Mouse (Mus musculus): Measurements from ENCODE around the gene Dusp7. TPM values are rescaled to one million over a fixed set of nuclear protein-coding genes. Genes with fewer than 3 reads are reported as not detected.

The Dusp7 gene
- polyA plus RNA-seq, 1 experiment from 2014 or later, result 17.0 TPM

DNA sequence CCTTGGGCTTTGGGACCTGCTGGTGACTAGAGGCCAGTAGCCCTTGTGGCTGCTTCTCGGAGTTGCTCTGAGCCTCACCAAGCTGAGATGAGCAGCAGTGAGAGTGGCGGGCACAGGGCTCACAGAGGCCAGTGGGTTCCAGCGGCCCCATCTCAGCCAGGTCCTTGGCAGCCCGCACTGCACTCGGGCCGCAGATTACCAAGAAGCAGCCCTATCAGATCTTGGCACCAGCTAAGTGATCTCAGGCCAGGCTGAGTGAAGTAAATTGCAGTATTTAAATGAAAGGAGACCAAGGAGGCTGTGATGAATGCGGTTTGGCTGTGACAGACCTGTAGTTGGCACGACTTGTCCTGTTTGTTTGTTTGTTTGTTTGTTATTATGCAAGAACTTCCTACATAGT, 25.1 kb downstream of the Dusp7 start:
- WGBS, result 91% methylated on average over 8 of the region's 8 CpGs
- Histone ChIP-seq H3K36me3 (ENCODE audit: control insufficient read depth, insufficient read depth, low read length) (no peaks in the 10 kb centered on the region), H3K9me3 (ENCODE audit: control insufficient read depth, low read length) (no peaks in the 10 kb centered on the region), H3K9ac (ENCODE audit: low read length) (no peak overlapping the region), H3K4me3 (ENCODE audit: low read depth, low read length) (no peak overlapping the region), H3K4me1 (ENCODE audit: control insufficient read depth, insufficient read depth, low read length) (peaks cover 8% of the 10 kb centered on the region), H3K27ac (ENCODE audit: low read depth, low read length) (no peak overlapping the region), H3K4me2 (no peak overlapping the region), H3K27me3 (ENCODE audit: control insufficient read depth, insufficient read depth, low read length) (no peaks in the 10 kb centered on the region)
- ATAC-seq (ENCODE audit: low FRiP score) (no peak), DNase-seq (ENCODE audit: low spot score, missing footprints) (no peak)

DNA sequence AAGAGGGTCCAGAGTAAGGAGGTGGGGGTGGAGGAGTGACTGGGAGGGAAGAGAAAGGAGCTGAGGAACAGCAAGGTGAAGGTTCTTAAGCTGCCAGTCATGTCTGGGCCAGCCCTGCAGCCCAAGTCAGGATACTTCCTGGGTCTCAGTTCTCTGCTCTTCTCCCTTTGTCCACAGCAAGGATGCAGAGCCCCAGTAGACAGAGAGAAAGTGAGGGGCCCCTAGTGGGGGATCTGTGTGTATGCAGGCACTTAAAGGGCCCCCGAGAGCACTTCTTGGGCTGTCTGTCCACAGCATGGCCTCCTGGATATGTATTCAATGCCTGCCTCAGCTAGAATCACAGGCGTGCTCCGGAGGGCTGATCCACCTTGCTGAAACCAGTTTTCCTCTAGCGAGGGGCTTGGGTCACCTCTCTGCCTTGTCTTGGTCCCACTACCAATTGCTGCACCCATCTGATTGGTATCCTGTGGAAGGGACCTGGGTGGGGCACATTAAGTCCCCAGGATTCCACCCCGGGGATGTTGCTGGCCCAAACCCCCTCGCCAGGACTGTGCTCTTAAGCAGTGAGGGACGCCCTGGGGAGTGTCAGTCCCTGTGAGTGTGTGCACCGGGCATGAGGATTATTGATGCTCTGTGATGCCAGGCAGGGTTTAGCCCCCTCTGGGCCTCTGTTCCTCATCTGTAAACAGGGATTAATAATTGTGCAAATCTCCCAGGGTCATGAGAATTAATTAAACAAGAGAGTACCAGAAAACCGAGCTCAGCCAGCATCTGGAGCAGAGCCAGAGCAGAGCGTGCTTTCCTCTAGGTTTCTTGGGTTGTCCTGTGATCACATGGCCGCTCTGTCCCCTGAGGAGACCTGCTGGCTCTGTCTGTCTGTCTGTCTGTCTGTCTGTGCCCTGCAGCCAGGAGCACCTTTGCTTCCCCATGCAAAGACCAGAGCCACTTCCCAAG, 26.5 kb downstream of the Dusp7 start:
- Histone ChIP-seq H3K36me3 (ENCODE audit: control insufficient read depth, insufficient read depth, low read length) (no peaks in the 10 kb centered on the region), H3K9ac (ENCODE audit: low read length) (no peak overlapping the region), H3K4me2 (no peak overlapping the region), H3K4me3 (ENCODE audit: low read depth, low read length) (no peak overlapping the region), H3K27me3 (ENCODE audit: control insufficient read depth, insufficient read depth, low read length) (no peaks in the 10 kb centered on the region), H3K4me1 (ENCODE audit: control insufficient read depth, insufficient read depth, low read length) (peaks cover 8% of the 10 kb centered on the region), H3K9me3 (ENCODE audit: control insufficient read depth, low read length) (no peaks in the 10 kb centered on the region), H3K27ac (ENCODE audit: low read depth, low read length) (no peak overlapping the region)
- 50% methylated on average over 11 of the region's 11 CpGs for WGBS
- ATAC-seq (ENCODE audit: low FRiP score) (peak; percentile 63), DNase-seq (ENCODE audit: low spot score, missing footprints) (peak; percentile 91)

DNA sequence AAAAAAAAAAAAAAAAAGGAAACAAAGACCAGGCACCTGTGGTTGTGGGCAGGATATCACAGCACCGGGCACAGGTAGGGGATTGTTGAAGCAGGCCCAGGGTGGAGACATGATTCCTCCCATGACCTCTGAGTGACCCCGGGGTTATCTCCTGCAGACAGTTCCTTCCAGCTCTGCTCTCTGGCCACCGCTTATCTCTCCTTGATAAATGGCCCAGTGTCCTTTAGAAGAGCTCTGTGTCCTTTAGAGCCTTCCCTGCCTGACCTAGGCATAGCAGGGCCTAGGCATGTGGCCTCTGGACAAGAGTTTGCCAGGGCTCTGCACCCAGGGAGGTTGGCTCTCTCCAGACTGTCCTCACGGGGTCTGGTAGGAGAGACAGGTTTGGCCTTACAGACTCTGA, 29.3 kb downstream of the Dusp7 start:
- DNase-seq (ENCODE audit: low spot score, missing footprints) (no peak), ATAC-seq (ENCODE audit: low FRiP score) (no peak)
- H3K9me3 ChIP-seq (ENCODE audit: control insufficient read depth, low read length), result no peaks in the 10 kb centered on the region
- no peak overlapping the region for H3K4me3 ChIP-seq (ENCODE audit: low read depth, low read length)
- no peak overlapping the region for H3K27ac ChIP-seq (ENCODE audit: low read depth, low read length)
- H3K36me3 ChIP-seq (ENCODE audit: control insufficient read depth, insufficient read depth, low read length), result no peaks in the 10 kb centered on the region
- no peak overlapping the region for H3K4me2 ChIP-seq
- WGBS, result 84% methylated on average over 4 of the region's 4 CpGs
- no peaks in the 10 kb centered on the region for H3K27me3 ChIP-seq (ENCODE audit: control insufficient read depth, insufficient read depth, low read length)
- no peak overlapping the region for H3K9ac ChIP-seq (ENCODE audit: low read length)
- H3K4me1 ChIP-seq (ENCODE audit: control insufficient read depth, insufficient read depth, low read length), result peaks cover 8% of the 10 kb centered on the region

DNA sequence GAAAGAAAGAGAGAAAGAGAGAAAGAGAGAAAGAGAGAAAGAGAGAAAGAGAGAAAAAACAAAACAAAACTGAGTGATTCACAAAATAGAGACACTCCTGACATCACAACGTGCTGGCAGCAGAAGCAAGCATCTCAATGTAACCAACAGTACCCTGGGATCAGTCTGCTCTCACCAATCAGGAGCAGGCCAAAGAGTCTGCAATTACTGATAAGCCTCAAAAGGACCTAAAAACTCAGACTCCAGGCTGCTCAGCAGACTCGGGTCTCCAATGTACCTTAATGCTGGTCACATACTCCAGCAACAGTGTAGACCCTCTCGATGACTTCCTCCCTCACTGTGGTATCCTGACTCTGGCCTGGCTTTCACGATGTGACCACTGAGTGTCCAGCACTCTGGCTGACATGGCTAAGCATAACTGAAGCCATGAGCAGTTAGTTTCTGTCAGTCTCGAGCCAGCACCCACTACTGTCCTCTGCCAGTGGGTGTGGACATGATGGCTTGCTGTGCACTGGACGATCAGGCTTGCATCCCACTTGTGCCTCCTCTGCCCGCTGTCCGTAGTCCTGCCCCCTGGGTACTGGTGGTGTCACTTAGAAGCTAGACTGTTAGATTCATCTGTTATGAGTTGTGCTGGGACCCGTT, 30.4 kb downstream of the Dusp7 start:
- Histone ChIP-seq H3K36me3 (ENCODE audit: control insufficient read depth, insufficient read depth, low read length) (no peaks in the 10 kb centered on the region), H3K4me3 (ENCODE audit: low read depth, low read length) (no peak overlapping the region), H3K27ac (ENCODE audit: low read depth, low read length) (no peak overlapping the region), H3K4me1 (ENCODE audit: control insufficient read depth, insufficient read depth, low read length) (peaks cover 8% of the 10 kb centered on the region), H3K9me3 (ENCODE audit: control insufficient read depth, low read length) (no peaks in the 10 kb centered on the region), H3K4me2 (no peak overlapping the region), H3K9ac (ENCODE audit: low read length) (no peak overlapping the region), H3K27me3 (ENCODE audit: control insufficient read depth, insufficient read depth, low read length) (no peaks in the 10 kb centered on the region)
- ATAC-seq (ENCODE audit: low FRiP score) (no peak), DNase-seq (ENCODE audit: low spot score, missing footprints) (no peak)
- WGBS, result 82% methylated on average over 9 of the region's 9 CpGs

DNA sequence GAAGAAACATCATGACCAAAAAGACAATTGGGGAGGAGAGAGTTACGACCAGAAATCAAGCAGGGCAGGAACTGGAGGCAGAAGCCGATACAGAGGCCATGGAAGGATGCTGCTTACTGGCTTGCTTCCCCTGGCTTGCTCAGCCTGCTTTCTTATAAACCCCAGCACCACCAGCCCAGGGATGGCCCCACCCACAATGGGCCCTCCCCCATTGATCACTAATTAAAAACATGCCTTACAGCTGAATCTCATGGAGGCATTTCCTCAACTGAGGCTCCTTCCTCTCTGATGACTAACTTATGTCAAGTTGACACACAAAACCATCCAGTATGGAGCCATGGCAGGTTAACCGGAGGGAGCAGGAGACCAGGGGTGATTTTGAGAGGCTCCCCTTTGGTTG, 31.4 kb downstream of the Dusp7 start:
- ATAC-seq (ENCODE audit: low FRiP score) (no peak), DNase-seq (ENCODE audit: low spot score, missing footprints) (no peak)
- Histone ChIP-seq H3K4me1 (ENCODE audit: control insufficient read depth, insufficient read depth, low read length) (peaks cover 6% of the 10 kb centered on the region), H3K4me3 (ENCODE audit: low read depth, low read length) (no peak overlapping the region), H3K27ac (ENCODE audit: low read depth, low read length) (no peak overlapping the region), H3K9ac (ENCODE audit: low read length) (no peak overlapping the region), H3K27me3 (ENCODE audit: control insufficient read depth, insufficient read depth, low read length) (no peaks in the 10 kb centered on the region), H3K9me3 (ENCODE audit: control insufficient read depth, low read length) (no peaks in the 10 kb centered on the region), H3K4me2 (no peak overlapping the region), H3K36me3 (ENCODE audit: control insufficient read depth, insufficient read depth, low read length) (no peaks in the 10 kb centered on the region)
- 85% methylated on average over 3 of the region's 3 CpGs for WGBS

DNA sequence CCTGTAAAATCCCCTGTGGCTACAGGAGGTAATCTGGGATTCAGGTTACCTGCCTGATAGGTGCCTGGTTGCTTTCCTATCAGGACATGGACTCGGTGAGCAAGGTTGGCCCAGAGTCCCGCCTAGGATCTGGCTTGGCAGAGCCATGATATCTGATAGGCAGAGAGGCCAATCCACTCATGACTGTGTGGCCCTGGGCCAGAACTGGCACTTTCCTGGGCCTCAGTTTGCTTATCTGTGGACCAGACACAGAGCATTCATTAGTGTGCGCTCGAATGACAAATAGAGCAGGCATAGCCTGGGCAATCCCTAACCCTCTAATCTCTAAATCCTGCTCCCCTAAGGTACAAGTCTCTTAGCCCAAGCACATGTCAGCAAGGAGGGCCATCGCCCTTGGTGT, 33.7 kb downstream of the Dusp7 start:
- Histone ChIP-seq H3K36me3 (ENCODE audit: control insufficient read depth, insufficient read depth, low read length) (no peaks in the 10 kb centered on the region), H3K4me2 (no peak overlapping the region), H3K9ac (ENCODE audit: low read length) (no peak overlapping the region), H3K27me3 (ENCODE audit: control insufficient read depth, insufficient read depth, low read length) (no peaks in the 10 kb centered on the region), H3K9me3 (ENCODE audit: control insufficient read depth, low read length) (no peaks in the 10 kb centered on the region), H3K4me1 (ENCODE audit: control insufficient read depth, insufficient read depth, low read length) (no peaks in the 10 kb centered on the region), H3K27ac (ENCODE audit: low read depth, low read length) (no peak overlapping the region), H3K4me3 (ENCODE audit: low read depth, low read length) (no peak overlapping the region)
- ATAC-seq (ENCODE audit: low FRiP score) (no peak), DNase-seq (ENCODE audit: low spot score, missing footprints) (no peak)
- 82% methylated on average over 5 of the region's 5 CpGs for WGBS

DNA sequence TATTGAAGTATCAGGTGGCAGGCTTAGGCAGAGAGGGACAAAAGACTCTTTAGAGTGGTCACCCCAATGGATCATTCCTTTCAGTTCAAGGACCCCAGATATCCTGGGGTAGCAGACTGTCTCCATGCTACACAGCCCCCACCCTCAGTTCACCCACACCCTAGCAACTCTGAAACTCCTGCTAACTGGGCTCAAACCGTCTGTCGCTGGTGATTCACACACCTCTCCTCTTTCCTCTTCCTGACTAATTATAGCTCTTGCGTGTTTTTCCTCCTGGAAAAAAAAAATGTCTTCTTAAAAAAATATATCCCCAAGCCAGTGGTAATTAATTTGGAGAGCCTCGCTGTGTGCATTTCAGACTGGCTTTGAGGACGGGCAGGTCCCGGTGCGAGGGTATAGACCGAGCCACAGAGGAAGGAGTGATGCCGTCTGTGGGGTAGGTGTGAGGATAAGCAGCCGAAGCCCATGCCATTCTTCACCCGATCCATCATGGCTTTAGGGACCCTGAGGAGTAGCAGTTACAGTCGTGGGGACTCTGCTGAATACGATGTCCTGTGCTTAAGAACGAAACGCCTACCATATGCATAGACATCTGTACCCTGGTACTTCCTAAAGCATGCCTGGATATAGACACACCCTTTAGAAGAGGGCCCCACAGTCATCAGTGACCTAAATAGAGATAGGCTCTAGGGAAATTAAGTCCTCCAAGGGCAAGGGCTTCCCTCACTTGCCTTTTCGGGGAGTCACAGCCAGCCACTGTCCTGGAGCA, 34.4 kb downstream of the Dusp7 start:
- H3K27ac ChIP-seq (ENCODE audit: low read depth, low read length), result no peak overlapping the region
- no peak for ATAC-seq (ENCODE audit: low FRiP score)
- H3K36me3 ChIP-seq (ENCODE audit: control insufficient read depth, insufficient read depth, low read length), result no peaks in the 10 kb centered on the region
- no peaks in the 10 kb centered on the region for H3K27me3 ChIP-seq (ENCODE audit: control insufficient read depth, insufficient read depth, low read length)
- DNase-seq (ENCODE audit: low spot score, missing footprints), result no peak
- H3K9me3 ChIP-seq (ENCODE audit: control insufficient read depth, low read length), result no peaks in the 10 kb centered on the region
- 85% methylated on average over 16 of the region's 16 CpGs for WGBS
- H3K4me3 ChIP-seq (ENCODE audit: low read depth, low read length), result no peak overlapping the region
- H3K4me1 ChIP-seq (ENCODE audit: control insufficient read depth, insufficient read depth, low read length), result no peaks in the 10 kb centered on the region
- no peak overlapping the region for H3K4me2 ChIP-seq
- no peak overlapping the region for H3K9ac ChIP-seq (ENCODE audit: low read length)

DNA sequence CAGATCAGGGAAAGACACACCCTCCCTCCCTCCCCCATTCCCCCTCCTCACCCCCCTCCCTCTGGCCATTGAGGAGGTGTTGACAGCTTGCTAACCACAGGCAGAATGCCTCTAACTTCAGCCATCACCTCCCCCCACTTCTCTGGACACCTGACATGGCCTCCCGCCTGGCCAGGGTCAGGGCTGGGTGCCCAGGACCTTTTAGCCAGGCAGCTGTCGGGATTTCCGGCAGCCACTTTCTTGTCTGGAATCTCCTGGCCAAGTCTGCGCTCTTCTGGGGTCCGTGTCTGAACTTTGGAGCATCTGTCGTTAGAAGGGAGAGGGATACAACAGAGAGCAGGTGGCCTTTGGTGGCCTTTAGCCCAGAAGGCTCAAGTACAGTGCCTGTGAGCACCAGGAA, 36.8 kb downstream of the Dusp7 start:
- no peak overlapping the region for H3K27ac ChIP-seq (ENCODE audit: low read depth, low read length)
- DNase-seq (ENCODE audit: low spot score, missing footprints), result no peak
- no peak for ATAC-seq (ENCODE audit: low FRiP score)

More for the DNA sequence above, 36.8 kb downstream of the Dusp7 start:
- no peaks in the 10 kb centered on the region for H3K9me3 ChIP-seq (ENCODE audit: control insufficient read depth, low read length)
- no peak overlapping the region for H3K4me2 ChIP-seq
- H3K36me3 ChIP-seq (ENCODE audit: control insufficient read depth, insufficient read depth, low read length), result no peaks in the 10 kb centered on the region
- 47% methylated on average over 6 of the region's 6 CpGs for WGBS
- H3K9ac ChIP-seq (ENCODE audit: low read length), result no peak overlapping the region
- no peaks in the 10 kb centered on the region for H3K27me3 ChIP-seq (ENCODE audit: control insufficient read depth, insufficient read depth, low read length)
- H3K4me1 ChIP-seq (ENCODE audit: control insufficient read depth, insufficient read depth, low read length), result no peaks in the 10 kb centered on the region
- no peak overlapping the region for H3K4me3 ChIP-seq (ENCODE audit: low read depth, low read length)
